Mouse (Mus musculus): Measurements from ENCODE around the gene Zbtb21.

Zbtb21 gene

DNA sequence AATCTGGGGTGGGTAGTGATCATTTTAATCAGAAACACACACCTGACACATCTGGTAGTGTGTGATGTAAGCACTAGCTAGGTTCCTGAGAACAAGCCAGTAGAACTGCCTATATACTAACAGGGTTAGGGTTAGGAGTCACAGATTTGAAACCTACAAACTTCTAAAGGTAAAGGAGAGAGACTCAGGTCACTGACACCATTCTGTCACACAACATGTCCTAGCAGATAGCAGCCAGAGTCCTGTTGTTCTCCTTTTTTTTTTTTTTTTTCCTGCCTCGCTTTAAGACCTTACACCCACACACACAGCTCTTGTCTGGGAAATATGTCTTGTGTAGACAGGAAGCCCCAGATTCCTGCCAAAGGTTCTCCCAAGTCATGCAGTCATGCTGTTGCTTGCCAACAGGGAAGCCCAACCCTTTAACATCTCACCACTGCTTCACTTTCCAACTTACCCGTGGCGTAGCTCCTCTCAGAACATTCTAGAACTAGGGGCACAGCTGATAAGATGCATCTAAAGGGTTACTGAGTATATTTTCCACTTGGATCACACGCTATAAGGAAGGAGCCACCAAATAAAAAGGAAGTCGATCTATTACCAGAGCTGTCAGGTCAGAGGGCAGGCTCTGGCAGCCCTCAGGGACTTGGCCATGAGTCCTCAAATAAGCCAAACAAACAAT lies 64.9 kb downstream of the Zbtb21 start:
- DNase-seq (ENCODE audit: inconsistent age in 2 of 2, low spot score in 1 of 2) = peak; percentile 56 to 86

Measured in adrenal gland, adult (tissue).